Comparison of ENCODE assay signal across 9 mouse cellular contexts in the genomic region with DNA sequence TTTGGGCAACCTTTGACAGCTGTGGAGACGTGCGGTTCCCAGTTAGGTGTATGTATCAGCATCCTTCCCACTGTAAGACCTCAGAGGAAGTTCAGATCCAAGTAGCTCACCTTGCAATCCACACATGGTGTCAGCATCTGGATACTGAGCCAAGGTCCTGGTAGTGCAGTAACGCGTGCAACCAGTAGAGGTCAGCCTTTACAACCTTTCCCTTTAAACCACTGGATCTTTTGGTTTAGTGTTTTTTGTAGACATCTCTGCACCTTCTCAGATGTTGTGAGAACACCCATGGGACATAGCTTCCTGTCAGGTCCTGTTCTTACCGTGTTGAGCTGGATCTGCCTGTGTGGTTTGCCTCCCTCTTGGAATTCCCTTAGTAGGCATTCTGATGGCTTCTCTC. TPM values are rescaled to one million over a fixed set of nuclear protein-coding genes. Genes with fewer than 3 reads are reported as not detected.
DNase-seq lines count a peak whose midpoint lies in the region; ATAC-seq and TF ChIP-seq lines count a peak whose summit lies in the region.
"Had no signal": no experiment of that assay in that cellular context is flagged by ENCODE, and none has a peak within 500 bp of the region (broad histone marks: within the 10 kb centered on the region; RNA-seq: fewer than 3 reads in every experiment).

No protein-coding gene starts in this region.

- in situ Hi-C loops in Patski (cut with MboI; ENCODE audit: low pct_unique_long_range_greater_than_20kb): loop anchor here (5.0 kb wide), 3 partner anchors 125 to 825 kb away; partner anchors contain the start of genes Caps2 and Glipr1l3

- POLR2A ChIA-PET in Patski (lab: Charles Lee): interaction anchor here (1.0 kb wide), 1 partner anchor 17 kb away, joined by 7 read pairs; no protein-coding TSS in a partner anchor

- no peak overlapping the region for H3K9ac ChIP-seq in stomach, embryonic 14.5 days (replicated peaks; ENCODE audit: low read depth, low read length)
- H3K9ac ChIP-seq: midbrain, embryonic 12.5 days had no signal

- no peak overlapping the region for H3K27ac ChIP-seq in heart, embryonic 10.5 days
- no peak overlapping the region for H3K27ac ChIP-seq in stomach, embryonic 14.5 days (ENCODE audit: low read length)
- H3K27ac ChIP-seq: midbrain, embryonic 12.5 days had no signal

- DNase-seq in heart, adult 8-10 months (ENCODE audit: low spot score): peak; percentile 52
- no peak for DNase-seq in heart, embryonic 10.5 days (ENCODE audit: low spot score)
- no peak for DNase-seq in Patski (ENCODE audit: low read depth, low spot score)
- DNase-seq in cerebellum, postnatal 36 days: peak; percentile 41 to 52
- DNase-seq in heart, postnatal 14 days: peak; percentile 49 to 69
- DNase-seq in left cerebral cortex, postnatal 10 days (ENCODE audit: extremely low spot score in 1 of 2, low spot score in 2 of 2): peak; percentile 20 to 44

- no peak overlapping the region for H3K4me2 ChIP-seq in stomach, embryonic 14.5 days (replicated peaks; ENCODE audit: low read depth, low read length)
- H3K4me2 ChIP-seq: midbrain, embryonic 12.5 days had no signal

- no peaks in the 10 kb centered on the region for H3K9me3 ChIP-seq in heart, embryonic 10.5 days
- H3K9me3 ChIP-seq in stomach, embryonic 14.5 days (ENCODE audit: control insufficient read depth, low read depth, low read length): no peaks in the 10 kb centered on the region
- H3K9me3 ChIP-seq: midbrain, embryonic 12.5 days had no signal

- no peak overlapping the region for H3K4me3 ChIP-seq in heart, embryonic 10.5 days
- H3K4me3 ChIP-seq in stomach, embryonic 14.5 days (ENCODE audit: low read depth, low read length): no peak overlapping the region
- H3K4me3 ChIP-seq: midbrain, embryonic 12.5 days had no signal

- peak; percentile 91 for TF ChIP-seq CTCF in Patski (IDR thresholded peaks at IDR 0.05)

- peak; percentile 66 for ATAC-seq in Patski
- peak; percentile 60 for ATAC-seq in monocyte, adult 5-6 weeks (replicated peaks; ENCODE audit: insufficient number of reproducible peaks, low FRiP score, low TSS enrichment, poor library complexity, severe bottlenecking)
- peak; percentile 44; the same call in 1 of the 2 replicates for ATAC-seq in stomach, embryonic 14.5 days (ENCODE audit: insufficient number of reproducible peaks, insufficient read depth, low FRiP score, low read depth)

- peaks cover 5% of the 10 kb centered on the region for H3K4me1 ChIP-seq in heart, embryonic 10.5 days
- peaks cover 5% of the 10 kb centered on the region; the same call in 1 of the 2 replicates for H3K4me1 ChIP-seq in stomach, embryonic 14.5 days (ENCODE audit: control insufficient read depth, insufficient read depth, low read length)

- CTCF ChIA-PET in Patski (lab: Charles Lee): interaction anchor here (1.0 to 2.1 kb wide), 9 partner anchors 9 to 825 kb away, joined by 3 to 13 read pairs (median 4); no protein-coding TSS in a partner anchor

- H3K27me3 ChIP-seq in heart, embryonic 10.5 days (ENCODE audit: insufficient read depth, poor library complexity, severe bottlenecking): no peaks in the 10 kb centered on the region
- H3K27me3 ChIP-seq in Patski: no peaks in the 10 kb centered on the region
- no peaks in the 10 kb centered on the region for H3K27me3 ChIP-seq in stomach, embryonic 14.5 days (ENCODE audit: control insufficient read depth, insufficient read depth, low read length)
- H3K27me3 ChIP-seq: midbrain, embryonic 12.5 days had no signal

- peaks cover 57% of the 10 kb centered on the region for H3K36me3 ChIP-seq in heart, embryonic 10.5 days
- H3K36me3 ChIP-seq in stomach, embryonic 14.5 days (ENCODE audit: control insufficient read depth, insufficient read depth, low read length): peaks cover 30% of the 10 kb centered on the region

- 41% methylated on average over 5 of the region's 5 CpGs for WGBS in heart, embryonic 10.5 days
- 39% methylated on average over 5 of the region's 5 CpGs for WGBS in stomach, embryonic 14.5 days

- intact Hi-C loops in heart, postnatal 14 days (cut with DNase I): loop anchor here (2.0 to 10.0 kb wide), 2 partner anchors 127 to 947 kb away; partner anchors contain the start of gene Atxn7l3b
- intact Hi-C loops in left cerebral cortex, postnatal 10 days (cut with DNase I): loop anchor here (5.0 kb wide), 1 partner anchor 130 kb away; no protein-coding TSS in a partner anchor

RNA-seq across cellular contexts. Expression of gene Krr1, which starts 5.1 kb away (rescaled TPM):
- total RNA-seq in heart, adult 8-10 months (2022): 10 to 100 TPM; 19.6 to 23.3 (median 21.5) TPM
- polyA plus RNA-seq in heart, embryonic 10.5 days (2016; fragmentation: Nextera tagmentation; extraction: Ambion mirVana): 34.9 and 41.0 TPM in 2 replicates
- 37.9 TPM for polyA plus RNA-seq in Patski (2021)
- total RNA-seq in heart, postnatal 14 days (2021): 10 to 100 TPM; 20.9 to 22.9 TPM
- total RNA-seq in left cerebral cortex, postnatal 10 days (2021): 10 to 100 TPM; 31.6 to 32.3 TPM
- total RNA-seq in monocyte, adult 5-6 weeks (2017): 29.9 to 37.7 TPM (median 33.8 TPM) in 3 replicates
- 48.7 and 49.2 TPM in 2 replicates for polyA plus RNA-seq in stomach, embryonic 14.5 days (2014; fragmentation: Nextera tagmentation; extraction: Ambion mirVana)

RNA-seq across cellular contexts. Expression of gene Glipr1, which starts 24.8 kb away (rescaled TPM):
- 1 to 10 TPM in 1 of 4 experiments, under 1 TPM in 3; 0.32 to 1.2 (median 0.77) TPM for total RNA-seq in heart, adult 8-10 months (2022)
- polyA plus RNA-seq in heart, embryonic 10.5 days (2016; fragmentation: Nextera tagmentation; extraction: Ambion mirVana): 0.71 and 1.6 TPM in 2 replicates
- 81.1 TPM for polyA plus RNA-seq in Patski (2021)
- 1 to 10 TPM; 1.4 to 2.3 TPM for total RNA-seq in heart, postnatal 14 days (2021)
- total RNA-seq in left cerebral cortex, postnatal 10 days (2021): 1 to 10 TPM; 1.1 to 1.8 TPM
- total RNA-seq in monocyte, adult 5-6 weeks (2017): 136 to 239 TPM (median 213 TPM) in 3 replicates
- polyA plus RNA-seq in stomach, embryonic 14.5 days (2014; fragmentation: Nextera tagmentation; extraction: Ambion mirVana): 8.2 and 13.6 TPM in 2 replicates

Comparison
In these comparisons a context has a peak if more than half of its experiments do, and no peak if none do; other contexts are left out.
1. DNase-seq: peak in heart, adult 8-10 months (single experiment), cerebellum, postnatal 36 days (2 of 2), heart, postnatal 14 days (2 of 2) and left cerebral cortex, postnatal 10 days (2 of 2); none in heart, embryonic 10.5 days (single experiment) and Patski (single experiment).
2. RNA of gene Glipr1, which starts 24.8 kb away (total RNA-seq): 136 to 239 TPM in monocyte, adult 5-6 weeks; 1.4 to 2.3 TPM in heart, postnatal 14 days, 1.1 to 1.8 TPM in left cerebral cortex, postnatal 10 days and 0.32 to 1.2 TPM in heart, adult 8-10 months; every median in the first group is over 10 times any median in the second.
3. Peak in every context shown above with its lines, with median percentiles within 50 percentile points of each other: ATAC-seq.